Mouse (Mus musculus): ENCODE data around the gene Wsb2.
A peak's percentile ranks its signal among the peaks of the same experiment; 100 is the strongest.

DNA sequence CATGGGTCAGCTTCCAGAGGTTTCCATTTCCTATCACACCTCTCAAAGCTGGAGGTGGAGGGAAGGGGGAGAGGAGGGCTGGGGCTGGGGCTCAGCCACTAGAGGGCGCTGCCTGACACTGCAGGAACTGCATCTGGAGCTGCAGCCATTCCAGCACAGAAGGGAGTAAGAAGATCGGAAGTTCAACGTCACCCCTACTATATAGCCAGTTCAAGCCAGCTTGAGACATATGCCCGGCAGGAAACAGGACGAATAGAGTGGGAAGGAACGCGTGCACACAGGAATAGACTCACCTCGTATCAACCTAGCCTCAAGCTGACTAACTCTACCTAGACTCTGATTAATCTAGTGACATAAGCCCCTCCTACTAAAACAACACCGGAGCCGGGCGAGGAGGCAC lies 49.4 kb upstream of the Wsb2 start:
- TF ChIP-seq POLR2A (IDR thresholded peaks at IDR 0.05; ENCODE audit: low read depth, low read length) (no peak), CTCF (IDR thresholded peaks at IDR 0.05; ENCODE audit: extremely low read depth, insufficient read depth, insufficient read length, insufficient replicate concordance) (peak; percentile 89)
